Mouse (Mus musculus) lung, adult 2 months (tissue): Measurements from ENCODE around the gene Zbtb16. TPM values are rescaled to one million over a fixed set of nuclear protein-coding genes. Genes with fewer than 3 reads are reported as not detected.

Source experiments
- DNase-seq: peaks from one replicate; pipeline ENCODE4 v3.0.0; 2022
- H3K4me1 ChIP-seq: fragments of 200-500 bp; 2 replicates; pipeline ENCODE4 v1.6.1; 2011; ENCODE audit warnings: low read length; ENCODE audit not compliant: control insufficient read depth, insufficient read depth
- H3K4me3 ChIP-seq: fragments of 200-500 bp; replicated peaks from 2 replicates; pipeline ENCODE3; 2011; ENCODE audit warnings: low read depth, mild to moderate bottlenecking, control low read depth, low read length; ENCODE audit errors: extremely low read depth
- CTCF ChIP-seq: fragments of 200-500 bp; IDR thresholded peaks from 2 replicates; pipeline ENCODE4 v1.5.1; 2011; ENCODE audit warnings: mild to moderate bottlenecking, low read length, control low read depth; ENCODE audit not compliant: insufficient read depth
- POLR2A ChIP-seq: fragments of 200-500 bp; IDR thresholded peaks from 2 replicates; pipeline ENCODE4 v1.6.1; 2011; ENCODE audit warnings: low read depth, mild to moderate bottlenecking, control low read depth, low read length, borderline replicate concordance; ENCODE audit errors: extremely low read depth
- WGBS: fragments of 180-500 bp; shearing (Covaris S2); methylation state at CpG from one replicate; pipeline ENCODE4 v1.1.7; 2018; 5-methylcytosine and 5-hydroxymethylcytosine counted together
- polyA plus RNA-seq: library from polyadenylated mRNA; depleted of rRNA; stranded (reverse); fragments of >200 nt; gene quantifications from 2 replicates; pipeline ENCODE4 v1.2.3, GENCODE M21; 2012; rRNA removed

The Zbtb16 gene
- polyA plus RNA-seq, 1 experiment: 16.0 TPM

GRCm38 (mm10) chr9:48606171-48606570 is 229.9 kb downstream of the Zbtb16 start:
- WGBS: 68% methylated on average over 7 of the region's 7 CpGs
- TF ChIP-seq POLR2A (no peak), CTCF (no peak)
- Histone ChIP-seq H3K4me1 (no peaks in the 10 kb centered on the region), H3K4me3 (no peak overlapping the region)
- no peak for DNase-seq

- DNase-seq: no peak
- Histone ChIP-seq H3K4me3 (no peak overlapping the region), H3K4me1 (no peaks in the 10 kb centered on the region)
- WGBS: 84% methylated on average over 5 of the region's 5 CpGs
- TF ChIP-seq CTCF (peak; percentile 31; the same call in 1 of the 2 replicates), POLR2A (no peak)
Observed at GRCm38 (mm10) chr9:48605697-48606096, 230.3 kb downstream of the Zbtb16 start.

- Histone ChIP-seq H3K4me3 (peak within 1 kb of the TSS; percentile 35), H3K4me1 (no peaks in the 10 kb centered on the region)
- WGBS: 17% methylated on average over 8 of the region's 8 CpGs
- TF ChIP-seq CTCF (no peak), POLR2A (no peak)
- no peak for DNase-seq
Observed at GRCm38 (mm10) chr9:48604939-48605598, 231.0 kb downstream of the Zbtb16 start, which contains the start of gene Nnmt. Nnmt (minus strand) TSS chr9:48605153.

Other genes starting within 250 kb of the Zbtb16 start
- gene Nnmt, start 231.1 kb downstream of the Zbtb16 start, polyA plus RNA-seq: 5.1 and 5.5 TPM in 2 replicates
- gene Htr3a, start 74.9 kb upstream of the Zbtb16 start, polyA plus RNA-seq: 0.21 and 0.36 TPM in 2 replicates
- gene Htr3b, start 128.8 kb upstream of the Zbtb16 start, polyA plus RNA-seq: not detected in 2 replicates
- 11.5 and 12.9 TPM in 2 replicates for gene Usp28, start 149.2 kb upstream of the Zbtb16 start, polyA plus RNA-seq
- gene Zw10, start 219.4 kb upstream of the Zbtb16 start, polyA plus RNA-seq: 8.7 and 13.8 TPM in 2 replicates
- 1.3 and 1.6 TPM in 2 replicates for gene Tmprss5, start 245.0 kb upstream of the Zbtb16 start, polyA plus RNA-seq